Mouse (Mus musculus): Measurements from ENCODE around the gene Luzp4.
"Not testable (repeated sequence)": the region's sequence is repeated elsewhere in the genome, so short reads cannot be mapped to it uniquely, and the experiment has no call there.

Luzp4 gene
- long read RNA-seq, experiment 1: 0 reads
- long read RNA-seq, experiment 2: 0 reads

GRCm38 (mm10) chrX:148857340-148857739, at the start of gene Luzp4:
Gene Luzp4, plus strand, starts transcription at chrX:148857640.
- intact Hi-C loops (cut with DNase I): not testable (repeated sequence)

DNA sequence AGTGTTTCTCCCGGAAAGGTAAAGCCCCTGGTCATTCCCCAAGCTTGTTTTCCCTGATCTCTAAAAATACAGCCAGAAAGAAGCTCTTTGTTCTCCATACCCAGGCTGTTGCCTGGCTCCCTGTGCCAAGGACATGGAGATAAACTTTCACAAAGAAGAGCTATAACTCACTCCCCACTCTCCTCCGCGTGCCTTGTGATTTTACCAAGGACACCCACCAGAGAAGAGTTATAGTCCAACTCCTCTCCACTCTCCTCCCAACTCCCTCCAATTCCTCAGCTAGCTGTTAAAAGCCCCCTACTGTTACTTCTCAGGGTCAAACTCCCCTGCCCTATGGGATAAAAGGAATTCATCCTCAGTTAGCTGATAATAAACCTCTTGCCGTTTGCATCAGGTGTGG, 15.6 kb upstream of the Luzp4 start:
- intact Hi-C loops (cut with DNase I): not testable (repeated sequence)

All from adrenal gland (tissue).